Mouse (Mus musculus) lung, embryonic 15.5 days (tissue): ENCODE measurements at regions not wholly inside any gene's neighbourhood (a gene's known extent, or its start where the extent isn't known, plus 50 kb on each side); places are given as distances from the start of the nearest gene placed in this dataset.

Experiments
- ATAC-seq: fragments of 200-750 bp; cut with Nextera tagmentation; 2 replicates; pipeline ENCODE4 v1.8.0; 2017; ENCODE audit warnings: moderate number of reproducible peaks, borderline replicate concordance; ENCODE audit not compliant: low FRiP score, low TSS enrichment; ENCODE audit errors: extremely low read depth
- H3K27ac ChIP-seq: fragments of 300-500 bp; sonication (generic); 2 replicates; pipeline ENCODE4 v1.5.1; 2015; ENCODE audit warnings: moderate library complexity, mild to moderate bottlenecking, inconsistent platforms
- H3K27me3 ChIP-seq: fragments of 300-500 bp; sonication (generic); 2 replicates; pipeline ENCODE4 v1.6.1; 2015; ENCODE audit warnings: inconsistent platforms
- H3K36me3 ChIP-seq: fragments of 300-500 bp; sonication (generic); 2 replicates; pipeline ENCODE4 v1.6.1; 2015; ENCODE audit warnings: inconsistent platforms
- H3K4me1 ChIP-seq: fragments of 300-500 bp; sonication (generic); 2 replicates; pipeline ENCODE4 v1.6.1; 2015; ENCODE audit warnings: inconsistent platforms
- H3K4me2 ChIP-seq: fragments of 300-500 bp; sonication (generic); 2 replicates; pipeline ENCODE4 v1.6.1; 2015; ENCODE audit warnings: inconsistent platforms, mild to moderate bottlenecking, moderate library complexity
- H3K4me3 ChIP-seq: fragments of 300-500 bp; sonication (generic); 2 replicates; pipeline ENCODE4 v1.5.1; 2015; ENCODE audit warnings: mild to moderate bottlenecking, inconsistent platforms
- H3K9ac ChIP-seq: fragments of 300-500 bp; sonication (generic); 2 replicates; pipeline ENCODE4 v1.6.1; 2015; ENCODE audit warnings: inconsistent platforms
- H3K9me3 ChIP-seq: fragments of 300-500 bp; sonication (generic); 2 replicates; pipeline ENCODE4 v1.6.1; 2016; ENCODE audit warnings: inconsistent platforms
- WGBS: fragments of 180-500 bp; shearing (Covaris S2); methylation state at CpG from one replicate; pipeline ENCODE4 v1.1.7; 2015; 5-methylcytosine and 5-hydroxymethylcytosine counted together

GRCm38 (mm10) chr6:88964071-88964470, 62.0 kb downstream of the Tpra1 start:
- no peak overlapping the region for H3K9ac ChIP-seq
- H3K4me1 ChIP-seq = peaks cover 13% of the 10 kb centered on the region; the same call in 1 of the 2 replicates
- H3K4me2 ChIP-seq = no peak overlapping the region
- H3K27ac ChIP-seq = no peak overlapping the region
- H3K36me3 ChIP-seq = no peaks in the 10 kb centered on the region
- H3K27me3 ChIP-seq = no peaks in the 10 kb centered on the region
- 66% methylated on average over 7 of the region's 7 CpGs for WGBS
- no peaks in the 10 kb centered on the region for H3K9me3 ChIP-seq
- no peak overlapping the region for H3K4me3 ChIP-seq
- ATAC-seq = no peak

GRCm38 (mm10) chr6:88964911-88965310, 62.9 kb downstream of the Tpra1 start:
- H3K36me3 ChIP-seq = no peaks in the 10 kb centered on the region
- H3K9me3 ChIP-seq = no peaks in the 10 kb centered on the region
- no peak overlapping the region for H3K4me2 ChIP-seq
- no peak overlapping the region for H3K27ac ChIP-seq
- H3K4me3 ChIP-seq = no peak overlapping the region
- WGBS = 78% methylated on average over 6 of the region's 6 CpGs
- peaks cover 13% of the 10 kb centered on the region; the same call in 1 of the 2 replicates for H3K4me1 ChIP-seq
- no peaks in the 10 kb centered on the region for H3K27me3 ChIP-seq
- no peak for ATAC-seq
- no peak overlapping the region for H3K9ac ChIP-seq

- WGBS = 44% methylated on average over 19 of the region's 19 CpGs
- no peaks in the 10 kb centered on the region for H3K27me3 ChIP-seq
- no peak for ATAC-seq
- H3K4me3 ChIP-seq = no peak overlapping the region
- no peaks in the 10 kb centered on the region for H3K36me3 ChIP-seq
- H3K4me1 ChIP-seq = peaks cover 7% of the 10 kb centered on the region; the same call in 1 of the 2 replicates
- H3K27ac ChIP-seq = no peak overlapping the region
- no peak overlapping the region for H3K9ac ChIP-seq
- H3K4me2 ChIP-seq = no peak overlapping the region
- H3K9me3 ChIP-seq = no peaks in the 10 kb centered on the region
Observed at GRCm38 (mm10) chr6:88965361-88966226, 63.5 kb downstream of the Tpra1 start.

GRCm38 (mm10) chr6:88966501-88966900, 64.5 kb downstream of the Tpra1 start:
- no peak overlapping the region for H3K27ac ChIP-seq
- H3K4me1 ChIP-seq = no peaks in the 10 kb centered on the region
- H3K9ac ChIP-seq = no peak overlapping the region
- H3K4me2 ChIP-seq = no peak overlapping the region
- no peaks in the 10 kb centered on the region for H3K27me3 ChIP-seq
- H3K4me3 ChIP-seq = no peak overlapping the region
- H3K36me3 ChIP-seq = no peaks in the 10 kb centered on the region
- WGBS = 64% methylated on average over 4 of the region's 4 CpGs
- H3K9me3 ChIP-seq = no peaks in the 10 kb centered on the region
- ATAC-seq = no peak

- ATAC-seq = no peak
- H3K9me3 ChIP-seq = no peaks in the 10 kb centered on the region
- H3K27me3 ChIP-seq = no peaks in the 10 kb centered on the region
- no peak overlapping the region for H3K27ac ChIP-seq
- H3K4me1 ChIP-seq = no peaks in the 10 kb centered on the region
- WGBS = 42% methylated on average over 4 of the region's 4 CpGs
- no peak overlapping the region for H3K4me2 ChIP-seq
- no peak overlapping the region for H3K4me3 ChIP-seq
- H3K36me3 ChIP-seq = no peaks in the 10 kb centered on the region
- H3K9ac ChIP-seq = no peak overlapping the region
Observed at GRCm38 (mm10) chr6:88968842-88969241, 66.8 kb downstream of the Tpra1 start.

GRCm38 (mm10) chr6:88971729-88972128, 69.7 kb downstream of the Tpra1 start:
- Histone ChIP-seq H3K9me3 (no peaks in the 10 kb centered on the region), H3K36me3 (no peaks in the 10 kb centered on the region), H3K9ac (no peak overlapping the region), H3K4me3 (no peak overlapping the region), H3K4me1 (no peaks in the 10 kb centered on the region), H3K27me3 (no peaks in the 10 kb centered on the region), H3K4me2 (no peak overlapping the region), H3K27ac (no peak overlapping the region)
- 28% methylated on average over 9 of the region's 9 CpGs for whole genome bisulfite sequencing
- ATAC-seq = no peak

- H3K27ac ChIP-seq = no peak overlapping the region
- no peak overlapping the region for H3K4me3 ChIP-seq
- no peak for ATAC-seq
- H3K27me3 ChIP-seq = no peaks in the 10 kb centered on the region
- H3K4me1 ChIP-seq = no peaks in the 10 kb centered on the region
- WGBS = 61% methylated on average over 7 of the region's 7 CpGs
- H3K36me3 ChIP-seq = no peaks in the 10 kb centered on the region
- no peak overlapping the region for H3K4me2 ChIP-seq
- H3K9me3 ChIP-seq = no peaks in the 10 kb centered on the region
- H3K9ac ChIP-seq = no peak overlapping the region
Observed at GRCm38 (mm10) chr6:88974457-88974856, 72.4 kb downstream of the Tpra1 start.

GRCm38 (mm10) chr6:88976581-88976980, 74.5 kb downstream of the Tpra1 start:
- Histone ChIP-seq H3K4me2 (no peak overlapping the region), H3K9me3 (no peaks in the 10 kb centered on the region), H3K4me1 (no peaks in the 10 kb centered on the region), H3K4me3 (no peak overlapping the region), H3K36me3 (no peaks in the 10 kb centered on the region), H3K9ac (no peak overlapping the region), H3K27me3 (no peaks in the 10 kb centered on the region), H3K27ac (no peak overlapping the region)
- no peak for ATAC-seq
- 10% methylated on average over 13 of the region's 13 CpGs for WGBS

GRCm38 (mm10) chr6:88976994-88977393, 74.9 kb downstream of the Tpra1 start:
- no peak overlapping the region for H3K27ac ChIP-seq
- WGBS = 4% methylated on average over 8 of the region's 8 CpGs
- H3K4me2 ChIP-seq = no peak overlapping the region
- no peaks in the 10 kb centered on the region for H3K4me1 ChIP-seq
- no peak overlapping the region for H3K4me3 ChIP-seq
- no peaks in the 10 kb centered on the region for H3K9me3 ChIP-seq
- H3K9ac ChIP-seq = no peak overlapping the region
- no peaks in the 10 kb centered on the region for H3K27me3 ChIP-seq
- H3K36me3 ChIP-seq = no peaks in the 10 kb centered on the region
- no peak for ATAC-seq

GRCm38 (mm10) chr6:88978970-88979369, 76.9 kb downstream of the Tpra1 start:
- WGBS = 53% methylated on average over 4 of the region's 4 CpGs
- H3K9ac ChIP-seq = no peak overlapping the region
- H3K4me3 ChIP-seq = no peak overlapping the region
- H3K4me2 ChIP-seq = no peak overlapping the region
- no peaks in the 10 kb centered on the region for H3K27me3 ChIP-seq
- H3K9me3 ChIP-seq = no peaks in the 10 kb centered on the region
- H3K4me1 ChIP-seq = no peaks in the 10 kb centered on the region
- no peaks in the 10 kb centered on the region for H3K36me3 ChIP-seq
- H3K27ac ChIP-seq = no peak overlapping the region
- ATAC-seq = no peak

- ATAC-seq = peak; percentile 56
- no peak overlapping the region for H3K27ac ChIP-seq
- no peaks in the 10 kb centered on the region for H3K4me1 ChIP-seq
- H3K4me2 ChIP-seq = no peak overlapping the region
- no peak overlapping the region for H3K4me3 ChIP-seq
- H3K36me3 ChIP-seq = no peaks in the 10 kb centered on the region
- H3K9me3 ChIP-seq = no peaks in the 10 kb centered on the region
- no peaks in the 10 kb centered on the region for H3K27me3 ChIP-seq
- no peak overlapping the region for H3K9ac ChIP-seq
- WGBS = 2% methylated on average over 8 of the region's 8 CpGs
Observed at GRCm38 (mm10) chr6:88980112-88980511, 78.1 kb downstream of the Tpra1 start.

GRCm38 (mm10) chr6:88981544-88981943, 79.5 kb downstream of the Tpra1 start:
- H3K4me3 ChIP-seq = no peak overlapping the region
- H3K27me3 ChIP-seq = no peaks in the 10 kb centered on the region
- H3K4me2 ChIP-seq = no peak overlapping the region
- H3K9ac ChIP-seq = no peak overlapping the region
- no peaks in the 10 kb centered on the region for H3K36me3 ChIP-seq
- H3K9me3 ChIP-seq = no peaks in the 10 kb centered on the region
- ATAC-seq = no peak
- H3K27ac ChIP-seq = no peak overlapping the region
- 31% methylated on average over 7 of the region's 7 CpGs for WGBS
- no peaks in the 10 kb centered on the region for H3K4me1 ChIP-seq
